Comparison of ENCODE assay signal across 24 mouse cellular contexts in genomic region chr11:60470743-60471142, GRCm38 (mm10). TPM values are rescaled to one million over a fixed set of nuclear protein-coding genes. Genes with fewer than 3 reads are reported as not detected.
"Had no signal": no experiment of that assay in that cellular context is flagged by ENCODE, and none has a peak within 500 bp of the region (broad histone marks: within the 10 kb centered on the region; RNA-seq: fewer than 3 reads in every experiment).

No protein-coding gene starts in this region.

- H3K27ac ChIP-seq: gastrocnemius, adult 2 months; heart, embryonic 10.5 days; hindbrain, embryonic 10.5 days; hindbrain, embryonic 12.5 days; hindbrain, embryonic 14.5 days; intestine, embryonic 15.5 days; layer of hippocampus, adult 2 months; limb, embryonic 13.5 days; limb, embryonic 15.5 days; liver, embryonic 12.5 days; liver, embryonic 14.5 days had no signal

- DNase-seq: gastrocnemius, adult 2 months; gastrocnemius, postnatal 10 days; gastrocnemius, postnatal 25 days; heart, adult 18-20 months; heart, postnatal 10 days; heart, postnatal 4 days; kidney, adult 18-20 months; kidney, adult 8-10 months; kidney, postnatal 10 days; kidney, postnatal 25 days; kidney, postnatal 4 days; left cerebral cortex, postnatal 4 days had no signal

- H3K9ac ChIP-seq: heart, embryonic 12.5 days; hindbrain, embryonic 12.5 days; hindbrain, embryonic 14.5 days; intestine, embryonic 15.5 days; limb, embryonic 13.5 days; limb, embryonic 15.5 days; liver, embryonic 12.5 days; liver, embryonic 14.5 days had no signal

- H3K9me3 ChIP-seq: heart, embryonic 10.5 days; heart, embryonic 12.5 days; hindbrain, embryonic 10.5 days; hindbrain, embryonic 12.5 days; intestine, embryonic 15.5 days; limb, embryonic 13.5 days; limb, embryonic 15.5 days; liver, embryonic 12.5 days had no signal

- H3K4me3 ChIP-seq: gastrocnemius, adult 2 months; heart, embryonic 10.5 days; heart, embryonic 12.5 days; hindbrain, embryonic 10.5 days; hindbrain, embryonic 12.5 days; intestine, embryonic 15.5 days; layer of hippocampus, adult 2 months; limb, embryonic 13.5 days; limb, embryonic 15.5 days; liver, embryonic 12.5 days had no signal

- H3K4me1 ChIP-seq: hindbrain, embryonic 12.5 days; intestine, embryonic 15.5 days; liver, embryonic 12.5 days had no signal

- H3K27me3 ChIP-seq: heart, embryonic 12.5 days; hindbrain, embryonic 12.5 days; intestine, embryonic 15.5 days; limb, embryonic 13.5 days; limb, embryonic 15.5 days; liver, embryonic 12.5 days had no signal

RNA-seq across cellular contexts. Expression of gene Myo15, which starts 1.6 kb away (rescaled TPM):
- total RNA-seq: granulocyte monocyte progenitor cell, adult 5-6 weeks; heart, adult 18-20 months had no signal
